Mouse (Mus musculus) midbrain, postnatal 0 days (tissue): ENCODE results near the gene Ret. TPM values are rescaled to one million over a fixed set of nuclear protein-coding genes. Genes with fewer than 3 reads are reported as not detected.

ENCODE experiments used
- ATAC-seq: fragments of 200-750 bp; cut with Nextera tagmentation; 2 replicates; pipeline ENCODE4 v1.8.0; 2017; ENCODE audit warnings: moderate number of reproducible peaks, mild to moderate bottlenecking, moderate TSS enrichment, moderate library complexity; ENCODE audit not compliant: low FRiP score
- DNase-seq: peaks from one replicate; pipeline ENCODE4 v3.0.0-alpha.2; 2015; ENCODE audit warnings: low spot score
- H3K27ac ChIP-seq: fragments of 300-500 bp; sonication (generic); 2 replicates; pipeline ENCODE4 v1.5.1; 2014; ENCODE audit warnings: low read depth, mild to moderate bottlenecking, low read length, mixed read lengths
- H3K27me3 ChIP-seq: fragments of 300-500 bp; sonication (generic); 2 replicates; pipeline ENCODE4 v1.6.1; 2014; ENCODE audit warnings: low read length, control low read depth, mixed read lengths; ENCODE audit not compliant: insufficient read depth
- H3K36me3 ChIP-seq: fragments of 300-500 bp; sonication (generic); 2 replicates; pipeline ENCODE4 v1.6.1; 2014; ENCODE audit warnings: low read length, control low read depth, mixed read lengths; ENCODE audit not compliant: insufficient read depth
- H3K4me1 ChIP-seq: fragments of 300-500 bp; sonication (generic); 2 replicates; pipeline ENCODE4 v1.6.1; 2014; ENCODE audit warnings: mild to moderate bottlenecking, control low read depth, antibody characterized with exemption, low read length, mixed read lengths; ENCODE audit not compliant: insufficient read depth
- H3K4me2 ChIP-seq: fragments of 300-500 bp; sonication (generic); 2 replicates; pipeline ENCODE4 v1.6.1; 2014; ENCODE audit warnings: low read depth, mild to moderate bottlenecking, low read length, mixed read lengths; ENCODE audit not compliant: poor library complexity, severe bottlenecking
- H3K4me3 ChIP-seq: fragments of 300-500 bp; sonication (generic); 2 replicates; pipeline ENCODE4 v1.5.1; 2014; ENCODE audit warnings: low read depth, mild to moderate bottlenecking, low read length, moderate library complexity
- H3K9ac ChIP-seq: fragments of 300-500 bp; sonication (generic); replicated peaks from 2 replicates; pipeline ENCODE4 v1.6.1; 2014; ENCODE audit warnings: mild to moderate bottlenecking, low read length, moderate library complexity, mixed read lengths; ENCODE audit not compliant: poor library complexity, severe bottlenecking
- H3K9me3 ChIP-seq: fragments of 300-500 bp; sonication (generic); 2 replicates; pipeline ENCODE4 v1.6.1; 2016; ENCODE audit warnings: low read length, control low read depth
- CTCF ChIP-seq: IDR thresholded peaks from 2 replicates; pipeline ENCODE4 v1.5.1; 2016; ENCODE audit warnings: antibody characterized with exemption, mild to moderate bottlenecking
- WGBS: fragments of 180-500 bp; shearing (Covaris S2); extraction: QIAGEN DNeasy Blood & Tissue Kit; methylation state at CpG from one replicate; pipeline ENCODE4 v1.1.7; 2014; 5-methylcytosine and 5-hydroxymethylcytosine counted together
- polyA plus RNA-seq: library from polyadenylated mRNA; unstranded; fragments of >200 nt; fragmentation: Nextera tagmentation; extraction: Ambion mirVana; gene quantifications from 2 replicates; pipeline ENCODE4 v1.2.1, GENCODE M21; 2015
- total RNA-seq: library from RNA; depleted of rRNA; stranded (reverse); fragments of >200 nt; gene quantifications from 2 replicates; pipeline ENCODE4 v1.2.3, GENCODE M21; 2014

The Ret gene
- total and polyA plus RNA-seq, 2 experiments from 2014 or later, result 7.1 to 27.1 TPM

- H3K4me1 ChIP-seq, result no peaks in the 10 kb centered on the region
- H3K4me2 ChIP-seq, result no peak overlapping the region
- TF ChIP-seq CTCF, result no peak
- H3K27me3 ChIP-seq, result no peaks in the 10 kb centered on the region
- no peaks in the 10 kb centered on the region for H3K36me3 ChIP-seq
- DNase-seq (no peak), ATAC-seq (no peak)
- WGBS, result 87% methylated on average over 6 of the region's 6 CpGs
- no peaks in the 10 kb centered on the region for H3K9me3 ChIP-seq
- H3K4me3 ChIP-seq, result no peak overlapping the region
- no peak overlapping the region for H3K27ac ChIP-seq
- H3K9ac ChIP-seq, result no peak overlapping the region
These were observed 56.6 kb downstream of the Ret start for GRCm38 (mm10) chr6:118140961-118141360.

GRCm38 (mm10) chr6:118138731-118139709 is 58.5 kb downstream of the Ret start, which contains the start of gene Csgalnact2:
TSS of gene Csgalnact2 (minus strand) at chr6:118139140.
- Histone ChIP-seq H3K4me3 (peak within 1 kb of the TSS; percentile 88), H3K4me1 (no peaks in the 10 kb centered on the region), H3K27ac (peak within 1 kb of the TSS; percentile 80), H3K9ac (peak within 1 kb of the TSS; percentile 69), H3K36me3 (no peaks in the 10 kb centered on the region), H3K4me2 (peak within 1 kb of the TSS; percentile 69), H3K27me3 (no peaks in the 10 kb centered on the region), H3K9me3 (no peaks in the 10 kb centered on the region)
- peak; percentile 88 for DNase-seq
- ATAC-seq, result peak; percentile 98
- 0 out of 2 replicates have a peak, but pooled peaks have one; percentile 22 for TF ChIP-seq CTCF
- WGBS, result 5% methylated on average over 49 of the region's 66 CpGs

- H3K9ac ChIP-seq, result no peak overlapping the region
- no peak for TF ChIP-seq CTCF
- WGBS, result 87% methylated on average over 2 of the region's 2 CpGs
These were observed 60.4 kb downstream of the Ret start for GRCm38 (mm10) chr6:118137148-118137547.

GRCm38 (mm10) chr6:118134461-118134860 is 63.1 kb downstream of the Ret start:
- no peak for TF ChIP-seq CTCF
- H3K4me1 ChIP-seq, result no peaks in the 10 kb centered on the region
- 90% methylated on average over 1 of the region's 1 CpGs for WGBS
- H3K4me2 ChIP-seq, result no peak overlapping the region
- H3K27ac ChIP-seq, result no peak overlapping the region
- no peaks in the 10 kb centered on the region for H3K9me3 ChIP-seq
- H3K4me3 ChIP-seq, result no peak overlapping the region
- H3K27me3 ChIP-seq, result no peaks in the 10 kb centered on the region
- H3K9ac ChIP-seq, result no peak overlapping the region
- DNase-seq (no peak), ATAC-seq (no peak)
- no peaks in the 10 kb centered on the region for H3K36me3 ChIP-seq

More at GRCm38 (mm10) chr6:118137148-118137547, 60.4 kb downstream of the Ret start:
- no peaks in the 10 kb centered on the region for H3K4me1 ChIP-seq
- H3K36me3 ChIP-seq, result no peaks in the 10 kb centered on the region
- no peaks in the 10 kb centered on the region for H3K27me3 ChIP-seq
- no peaks in the 10 kb centered on the region for H3K9me3 ChIP-seq
- DNase-seq, result no peak
- no peak overlapping the region for H3K4me2 ChIP-seq
- H3K27ac ChIP-seq, result no peak overlapping the region
- ATAC-seq, result no peak
- H3K4me3 ChIP-seq, result no peak overlapping the region

GRCm38 (mm10) chr6:118130022-118130421 is 67.5 kb downstream of the Ret start:
- ATAC-seq (no peak), DNase-seq (no peak)
- no peak overlapping the region for H3K27ac ChIP-seq
- TF ChIP-seq CTCF, result no peak
- no peak overlapping the region for H3K4me2 ChIP-seq
- H3K4me1 ChIP-seq, result no peaks in the 10 kb centered on the region
- no peak overlapping the region for H3K9ac ChIP-seq
- H3K36me3 ChIP-seq, result no peaks in the 10 kb centered on the region
- H3K9me3 ChIP-seq, result no peaks in the 10 kb centered on the region
- 69% methylated on average over 2 of the region's 2 CpGs for WGBS
- H3K27me3 ChIP-seq, result no peaks in the 10 kb centered on the region
- no peak overlapping the region for H3K4me3 ChIP-seq

- no peaks in the 10 kb centered on the region; the same call in 1 of the 2 replicates for H3K36me3 ChIP-seq
- WGBS, result 89% methylated on average over 6 of the region's 6 CpGs
- ATAC-seq, result no peak
- H3K9ac ChIP-seq, result no peak overlapping the region
- H3K9me3 ChIP-seq, result no peaks in the 10 kb centered on the region
- H3K4me1 ChIP-seq, result no peaks in the 10 kb centered on the region
- H3K4me3 ChIP-seq, result no peak overlapping the region
- H3K27me3 ChIP-seq, result no peaks in the 10 kb centered on the region
- no peak overlapping the region for H3K4me2 ChIP-seq
- no peak for DNase-seq
- no peak overlapping the region for H3K27ac ChIP-seq
- no peak for TF ChIP-seq CTCF
These were observed 69.6 kb downstream of the Ret start for GRCm38 (mm10) chr6:118127827-118128487.
